Mouse (Mus musculus) c-Kit-positive CD71-positive TER-119-negative erythroid progenitor cells, embryonic 14.5 days (primary cell): Measurements from ENCODE around the gene Ccl21a.
"Not testable (repeated sequence)": the region's sequence is repeated elsewhere in the genome, so short reads cannot be mapped to it uniquely, and the experiment has no call there.

Source experiments
- DNase-seq: peaks from one replicate; pipeline ENCODE4 v3.0.0-alpha.2; 2013; ENCODE audit warnings: low read depth

Ccl21a gene

GRCm38 (mm10) chr4:42773893-42774292, at the start of gene Ccl21a:
TSS of gene Ccl21a (minus strand) at chr4:42773993.
- DNase-seq = not testable (repeated sequence)

GRCm38 (mm10) chr4:42756477-42756876, 17.3 kb downstream of the Ccl21a start, which contains the start of gene Ccl19:
TSS of gene Ccl19 (minus strand) at chr4:42756577.
- DNase-seq = not testable (repeated sequence)

GRCm38 (mm10) chr4:42735245-42735644, 38.5 kb downstream of the Ccl21a start, which contains the start of gene 4930578G10Rik:
TSS of gene 4930578G10Rik (plus strand) at chr4:42735545.
- DNase-seq = not testable (repeated sequence)
